Mouse (Mus musculus): Measurements from ENCODE around the gene Adgrf4. TPM values are rescaled to one million over a fixed set of nuclear protein-coding genes. Genes with fewer than 3 reads are reported as not detected.

Gene Adgrf4
- total RNA-seq (2017), result not detected in 2 replicates

GRCm38 (mm10) chr17:42692136-42692535 is at the start of gene Adgrf4:
TSS of gene Adgrf4 (minus strand) at chr17:42692284.
- no peak for ATAC-seq (replicated peaks in 1 of 2; ENCODE audit: insufficient read depth in 1 of 2, low FRiP score in 2 of 2, low TSS enrichment in 1 of 2, low read depth in 1 of 2, poor library complexity in 2 of 2, severe bottlenecking in 2 of 2)

DNA sequence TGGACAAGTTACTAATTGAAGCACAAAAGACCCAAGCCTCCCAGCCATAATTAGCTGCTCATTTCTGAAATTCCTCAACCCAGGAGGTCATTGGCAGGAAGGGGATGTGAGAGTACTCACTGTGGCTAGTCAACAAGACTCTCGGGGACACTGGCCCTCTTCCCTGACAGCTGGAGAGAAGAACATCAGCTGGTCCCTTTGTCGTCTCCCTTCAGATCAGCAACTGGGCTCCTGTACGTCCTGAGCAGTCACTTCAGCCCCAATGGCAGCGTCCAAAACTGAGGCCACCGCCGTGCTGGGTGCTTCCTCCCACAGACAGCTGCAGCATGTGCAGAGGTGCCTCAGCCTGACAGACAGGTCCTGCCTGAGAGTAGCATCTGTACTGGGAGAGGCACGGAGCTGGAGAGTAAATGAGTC is 49.7 kb upstream of the Adgrf4 start, which contains the start of gene Adgrf2:
Adgrf2 (minus strand) TSS at position 379 of the 417 bp plus-strand sequence.
- ATAC-seq (replicated peaks in 1 of 2; ENCODE audit: insufficient read depth in 1 of 2, low FRiP score in 2 of 2, low TSS enrichment in 1 of 2, low read depth in 1 of 2, poor library complexity in 2 of 2, severe bottlenecking in 2 of 2), result no peak

- no peak for ATAC-seq (replicated peaks in 1 of 2; ENCODE audit: insufficient read depth in 1 of 2, low FRiP score in 2 of 2, low TSS enrichment in 1 of 2, low read depth in 1 of 2, poor library complexity in 2 of 2, severe bottlenecking in 2 of 2)
These were observed 46.7 kb upstream of the Adgrf4 start for GRCm38 (mm10) chr17:42738794-42739193.

DNA sequence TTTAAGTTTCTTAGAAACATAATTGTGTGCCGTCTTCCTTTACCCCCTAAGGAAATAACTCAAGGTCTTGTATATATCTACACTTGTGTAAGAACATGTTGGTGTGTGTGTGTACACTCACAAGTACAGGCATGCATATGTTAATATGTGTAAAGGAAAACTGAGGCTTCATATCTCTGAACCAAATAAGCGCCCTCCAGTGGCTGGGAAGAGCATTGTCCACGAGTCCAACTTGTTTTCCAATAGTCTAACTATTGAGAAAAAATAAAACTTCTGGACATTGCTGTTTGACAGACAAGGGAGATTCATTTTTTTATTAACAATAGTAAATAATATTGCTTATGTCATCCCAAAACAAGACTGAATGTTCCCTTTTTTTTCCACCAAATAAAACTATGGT is 25.1 kb upstream of the Adgrf4 start:
- ATAC-seq (replicated peaks in 1 of 2; ENCODE audit: insufficient read depth in 1 of 2, low FRiP score in 2 of 2, low TSS enrichment in 1 of 2, low read depth in 1 of 2, poor library complexity in 2 of 2, severe bottlenecking in 2 of 2), result no peak

GRCm38 (mm10) chr17:42714991-42715390 is 22.9 kb upstream of the Adgrf4 start:
- no peak for ATAC-seq (replicated peaks in 1 of 2; ENCODE audit: insufficient read depth in 1 of 2, low FRiP score in 2 of 2, low TSS enrichment in 1 of 2, low read depth in 1 of 2, poor library complexity in 2 of 2, severe bottlenecking in 2 of 2)

- ATAC-seq (replicated peaks in 1 of 2; ENCODE audit: insufficient read depth in 1 of 2, low FRiP score in 2 of 2, low TSS enrichment in 1 of 2, low read depth in 1 of 2, poor library complexity in 2 of 2, severe bottlenecking in 2 of 2), result no peak
These were observed 18.6 kb upstream of the Adgrf4 start for GRCm38 (mm10) chr17:42710717-42711116.

DNA sequence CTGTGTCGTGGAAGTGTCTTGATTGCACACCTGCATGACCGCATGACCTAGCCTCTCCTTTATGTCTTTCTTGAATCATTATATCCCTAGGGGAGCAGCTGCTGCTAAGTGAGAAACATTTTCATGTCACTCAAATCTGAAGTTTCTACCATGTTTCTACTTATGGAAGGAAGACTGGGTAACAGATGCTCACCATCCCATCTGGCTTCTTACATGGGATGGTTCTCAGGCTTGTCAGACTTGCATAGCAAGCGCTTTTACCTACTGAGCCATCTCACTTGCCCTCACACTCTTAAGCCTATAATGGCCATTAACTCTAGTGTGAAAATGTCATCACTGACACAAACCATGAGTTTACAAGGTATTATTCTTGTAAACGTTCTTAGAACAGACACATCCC is 13.5 kb upstream of the Adgrf4 start:
- ATAC-seq (replicated peaks in 1 of 2; ENCODE audit: insufficient read depth in 1 of 2, low FRiP score in 2 of 2, low TSS enrichment in 1 of 2, low read depth in 1 of 2, poor library complexity in 2 of 2, severe bottlenecking in 2 of 2), result no peak

GRCm38 (mm10) chr17:42702198-42702597 is 10.1 kb upstream of the Adgrf4 start:
- ATAC-seq (replicated peaks in 1 of 2; ENCODE audit: insufficient read depth in 1 of 2, low FRiP score in 2 of 2, low TSS enrichment in 1 of 2, low read depth in 1 of 2, poor library complexity in 2 of 2, severe bottlenecking in 2 of 2), result no peak

GRCm38 (mm10) chr17:42694730-42695129 is 2.6 kb upstream of the Adgrf4 start:
- no peak for ATAC-seq (replicated peaks in 1 of 2; ENCODE audit: insufficient read depth in 1 of 2, low FRiP score in 2 of 2, low TSS enrichment in 1 of 2, low read depth in 1 of 2, poor library complexity in 2 of 2, severe bottlenecking in 2 of 2)

DNA sequence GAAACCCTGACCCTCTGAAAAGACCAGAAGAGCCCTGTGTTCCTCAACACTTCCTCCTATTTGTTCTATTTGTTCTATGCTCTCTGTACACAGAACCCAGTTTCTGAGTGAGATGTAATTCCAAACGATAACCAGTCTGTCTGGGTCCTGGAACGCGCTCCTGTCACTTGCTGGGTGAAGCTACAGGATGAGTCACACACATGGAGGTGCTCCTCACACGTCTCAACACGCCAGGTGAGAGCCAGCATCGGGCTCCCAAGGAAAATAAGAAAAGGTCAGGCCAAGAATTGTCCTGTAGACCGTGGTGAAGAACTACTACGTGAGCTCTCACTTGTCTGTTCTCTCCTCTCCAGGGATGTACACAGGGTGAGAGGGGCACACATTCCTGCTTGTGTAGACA is 1.6 kb downstream of the Adgrf4 start:
- ATAC-seq (replicated peaks in 1 of 2; ENCODE audit: insufficient read depth in 1 of 2, low FRiP score in 2 of 2, low TSS enrichment in 1 of 2, low read depth in 1 of 2, poor library complexity in 2 of 2, severe bottlenecking in 2 of 2), result no peak

- peak; percentile 91 to 92 for ATAC-seq (replicated peaks in 1 of 2; ENCODE audit: insufficient read depth in 1 of 2, low FRiP score in 2 of 2, low TSS enrichment in 1 of 2, low read depth in 1 of 2, poor library complexity in 2 of 2, severe bottlenecking in 2 of 2)
These were observed 33.3 kb downstream of the Adgrf4 start for GRCm38 (mm10) chr17:42658634-42659422.

DNA sequence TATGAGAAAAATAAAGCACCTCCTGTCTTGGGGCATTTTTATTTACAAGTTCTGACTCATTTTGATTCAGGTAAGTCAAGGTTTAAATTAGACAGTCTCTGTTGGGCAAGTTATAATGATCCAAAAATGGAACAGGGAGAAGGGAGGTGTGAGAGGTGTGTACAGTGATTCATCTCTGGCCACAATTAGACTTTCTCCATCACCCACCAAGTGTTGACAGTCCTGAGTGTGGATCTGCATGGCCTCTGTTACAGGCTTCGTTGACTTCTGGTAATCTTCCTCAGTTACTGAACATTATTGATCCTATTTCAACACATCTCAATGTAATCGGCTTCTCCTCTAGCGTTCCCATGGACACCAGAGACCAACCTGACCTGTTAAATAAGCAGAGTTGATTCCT is 48.7 kb downstream of the Adgrf4 start:
- no peak for ATAC-seq (replicated peaks in 1 of 2; ENCODE audit: insufficient read depth in 1 of 2, low FRiP score in 2 of 2, low TSS enrichment in 1 of 2, low read depth in 1 of 2, poor library complexity in 2 of 2, severe bottlenecking in 2 of 2)

DNA sequence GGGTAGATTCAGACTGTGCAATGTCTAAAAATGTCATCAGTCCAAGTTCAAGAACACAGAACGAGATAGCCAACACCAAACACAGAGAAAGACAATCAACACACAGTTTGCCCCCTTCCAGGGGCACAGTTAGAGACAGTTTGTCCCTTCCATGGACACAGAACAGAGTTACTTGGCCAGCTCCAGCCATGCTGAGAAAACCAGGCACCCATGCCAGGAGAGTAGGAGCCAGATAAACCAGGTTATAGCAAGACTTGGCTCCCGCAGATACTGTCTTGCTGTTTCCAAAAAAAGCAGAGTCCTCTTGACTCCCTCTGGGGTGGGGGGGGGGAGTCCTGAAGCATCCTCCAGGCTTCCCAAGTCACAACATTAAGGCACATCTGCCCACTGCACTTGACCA is 61.9 kb downstream of the Adgrf4 start:
- no peak for ATAC-seq (replicated peaks in 1 of 2; ENCODE audit: insufficient read depth in 1 of 2, low FRiP score in 2 of 2, low TSS enrichment in 1 of 2, low read depth in 1 of 2, poor library complexity in 2 of 2, severe bottlenecking in 2 of 2)

GRCm38 (mm10) chr17:42613043-42613737 is 78.9 kb downstream of the Adgrf4 start:
- ATAC-seq (replicated peaks in 1 of 2; ENCODE audit: insufficient read depth in 1 of 2, low FRiP score in 2 of 2, low TSS enrichment in 1 of 2, low read depth in 1 of 2, poor library complexity in 2 of 2, severe bottlenecking in 2 of 2), result peak; percentile 65 to 66

DNA sequence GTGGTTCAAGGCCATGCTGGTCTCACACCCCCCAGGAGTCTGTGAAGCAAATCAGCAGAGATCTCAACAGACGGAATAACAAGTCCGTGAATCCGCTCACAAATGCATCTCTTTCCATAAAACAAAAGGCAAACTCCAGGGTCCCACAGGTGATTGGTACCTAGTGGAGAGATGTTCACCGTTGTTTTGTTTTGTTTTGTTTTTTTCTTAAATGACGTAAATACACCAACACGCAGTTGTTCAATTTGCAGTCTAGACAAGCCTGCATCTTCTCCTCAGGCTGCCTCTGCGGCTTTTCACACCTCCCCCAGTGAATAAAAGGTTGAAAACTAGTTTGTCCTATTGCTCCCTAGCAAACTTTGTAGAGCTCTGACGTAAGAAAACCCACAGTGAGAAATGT is 80.8 kb downstream of the Adgrf4 start, which contains the start of gene Opn5:
Opn5 (minus strand) TSS at position 101 of the 400 bp plus-strand sequence.
- no peak for ATAC-seq (replicated peaks in 1 of 2; ENCODE audit: insufficient read depth in 1 of 2, low FRiP score in 2 of 2, low TSS enrichment in 1 of 2, low read depth in 1 of 2, poor library complexity in 2 of 2, severe bottlenecking in 2 of 2)

DNA sequence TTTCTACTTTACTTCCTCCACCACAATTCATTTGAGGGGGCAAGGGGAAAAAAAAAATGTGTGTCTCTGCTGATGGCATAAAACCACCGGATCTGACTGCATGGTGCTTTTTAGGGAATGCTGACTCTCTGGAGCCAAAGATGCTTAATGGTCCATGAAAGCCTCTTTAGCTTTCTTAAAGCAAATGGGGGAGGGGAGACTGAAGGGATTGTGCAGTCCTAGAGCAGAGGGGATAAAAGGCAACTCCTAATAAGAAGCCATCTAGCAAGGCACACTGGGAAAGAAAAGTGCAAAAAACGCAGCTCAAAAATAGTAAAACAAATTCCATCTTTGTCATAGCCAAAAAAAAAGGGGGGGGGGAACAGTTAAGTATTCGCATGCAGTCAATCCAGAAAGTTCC is 83.8 kb downstream of the Adgrf4 start:
- no peak for ATAC-seq (replicated peaks in 1 of 2; ENCODE audit: insufficient read depth in 1 of 2, low FRiP score in 2 of 2, low TSS enrichment in 1 of 2, low read depth in 1 of 2, poor library complexity in 2 of 2, severe bottlenecking in 2 of 2)
